Mouse (Mus musculus) ES-E14 (cell line): Measurements from ENCODE around the gene Unc93b1.

Experiments used
- CHD2 ChIP-seq: IDR thresholded peaks from 2 replicates; pipeline ENCODE4 v1.6.1; 2014; ENCODE audit warnings: mild to moderate bottlenecking, low read depth, low read length, inconsistent platforms
- HCFC1 ChIP-seq: IDR thresholded peaks from 2 replicates; pipeline ENCODE4 v1.6.1; 2012; ENCODE audit warnings: low read length, inconsistent platforms, borderline replicate concordance; ENCODE audit not compliant: insufficient read depth
- ZC3H11A ChIP-seq: IDR thresholded peaks from 2 replicates; pipeline ENCODE4 v1.6.1; 2012; ENCODE audit warnings: low read depth, mild to moderate bottlenecking, inconsistent platforms, low read length, borderline replicate concordance
- ZNF384 ChIP-seq: IDR thresholded peaks from 2 replicates; pipeline ENCODE4 v1.6.1; 2012; ENCODE audit warnings: low read depth, low read length, inconsistent platforms

- TF ChIP-seq ZC3H11A (no peak), ZNF384 (no peak), HCFC1 (no peak), CHD2 (no peak)
These were observed 60.5 kb downstream of the Unc93b1 start for GRCm38 (mm10) chr19:3995505-3995904.
